Mouse (Mus musculus): ENCODE results near the gene Pithd1. TPM values are rescaled to one million over a fixed set of nuclear protein-coding genes. Genes with fewer than 3 reads are reported as not detected.
A peak's percentile ranks its signal among the peaks of the same experiment; 100 is the strongest.

The Pithd1 gene
- 52.6 and 52.7 TPM in 2 replicates for polyA plus RNA-seq (2015; fragmentation: Nextera tagmentation; extraction: Ambion mirVana)

- Histone ChIP-seq H3K36me3 (peaks cover 31% of the 10 kb centered on the region), H3K4me3 (replicated peaks) (peak within 1 kb of the TSS; percentile 97), H3K27me3 (no peaks in the 10 kb centered on the region), H3K9me3 (replicated peaks) (no peaks in the 10 kb centered on the region), H3K27ac (peak within 1 kb of the TSS; percentile 95), H3K4me1 (peaks cover 28% of the 10 kb centered on the region), H3K9ac (peak within 1 kb of the TSS; percentile 99), H3K4me2 (peak within 1 kb of the TSS; percentile 71)
- ATAC-seq (replicated peaks; ENCODE audit: low FRiP score): peak; percentile 91
- under 1% methylated on average over 81 of the region's 81 CpGs for WGBS
These were observed at the start of gene Pithd1 for GRCm38 (mm10) chr4:135986943-135987710. Pithd1 (minus strand) TSS chr4:135987264.

- WGBS: 80% methylated on average over 4 of the region's 4 CpGs
- Histone ChIP-seq H3K36me3 (no peaks in the 10 kb centered on the region), H3K4me2 (no peak overlapping the region), H3K9me3 (replicated peaks) (no peaks in the 10 kb centered on the region), H3K9ac (no peak overlapping the region), H3K4me3 (replicated peaks) (no peak overlapping the region), H3K27ac (no peak overlapping the region), H3K4me1 (peaks cover 12% of the 10 kb centered on the region), H3K27me3 (no peaks in the 10 kb centered on the region)
- ATAC-seq (replicated peaks; ENCODE audit: low FRiP score): no peak
These were observed 48.0 kb upstream of the Pithd1 start for GRCm38 (mm10) chr4:136035078-136035477.

- no peaks in the 10 kb centered on the region for H3K27me3 ChIP-seq
- H3K4me3 ChIP-seq (replicated peaks): no peak overlapping the region
- 80% methylated on average over 1 of the region's 1 CpGs for WGBS
- no peak for ATAC-seq (replicated peaks; ENCODE audit: low FRiP score)
- H3K27ac ChIP-seq: no peak overlapping the region
- H3K9ac ChIP-seq: no peak overlapping the region
- H3K4me2 ChIP-seq: no peak overlapping the region
- H3K9me3 ChIP-seq (replicated peaks): no peaks in the 10 kb centered on the region
- H3K4me1 ChIP-seq: peaks cover 19% of the 10 kb centered on the region
- H3K36me3 ChIP-seq: no peaks in the 10 kb centered on the region
These were observed 46.2 kb upstream of the Pithd1 start for GRCm38 (mm10) chr4:136033231-136033630.

DNA sequence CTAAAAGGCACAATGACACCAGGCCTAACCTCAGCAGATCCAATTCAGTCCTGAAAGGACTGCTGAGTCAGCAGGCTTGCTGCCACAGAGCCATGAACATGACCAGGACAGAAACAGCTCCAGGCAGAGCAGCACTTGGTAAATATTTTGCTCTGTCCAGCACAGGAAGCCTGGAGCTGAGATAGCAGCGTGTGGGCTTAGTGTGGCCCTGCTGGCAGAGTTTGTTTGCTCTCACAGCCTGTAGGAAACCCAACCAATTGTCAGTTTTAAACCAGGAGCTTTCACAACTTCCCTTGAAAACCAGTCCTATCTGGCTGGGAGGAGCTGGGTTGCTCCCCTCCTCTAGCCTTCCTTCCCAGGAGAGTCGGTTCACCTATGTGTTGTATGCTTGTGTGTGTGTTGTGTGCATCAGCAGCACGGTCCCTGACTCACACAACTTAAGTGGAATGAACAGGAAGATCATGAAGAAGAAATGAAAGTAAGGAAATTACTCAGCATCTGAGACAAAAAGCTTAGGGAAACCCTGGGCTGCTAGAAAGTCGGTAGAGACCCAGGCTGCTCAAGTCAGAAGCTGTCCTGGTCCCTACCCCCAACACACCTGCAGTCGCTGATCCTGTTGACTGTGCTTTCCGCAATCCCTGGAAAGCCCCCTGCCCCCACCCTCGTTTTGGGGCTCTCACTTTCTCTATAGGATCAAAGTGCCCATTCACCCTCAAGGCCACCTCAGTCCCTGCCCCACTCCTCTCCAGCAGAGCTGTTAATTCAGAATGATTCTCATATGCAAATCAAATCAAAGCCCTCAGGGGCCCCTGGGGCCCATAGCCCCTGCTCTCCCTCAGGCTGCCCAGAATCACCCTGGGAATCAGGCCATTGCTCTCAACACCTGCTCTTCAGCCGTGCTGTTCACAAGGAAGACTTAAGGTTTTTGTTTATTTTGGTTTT is 44.2 kb upstream of the Pithd1 start:
- Histone ChIP-seq H3K4me1 (peaks cover 33% of the 10 kb centered on the region), H3K4me2 (no peak overlapping the region), H3K4me3 (replicated peaks) (no peak overlapping the region), H3K9me3 (replicated peaks) (no peaks in the 10 kb centered on the region), H3K36me3 (no peaks in the 10 kb centered on the region), H3K27ac (peak overlapping the region; percentile 45), H3K9ac (no peak overlapping the region), H3K27me3 (no peaks in the 10 kb centered on the region)
- no peak; the same call in 1 of the 2 replicates for ATAC-seq (replicated peaks; ENCODE audit: low FRiP score)
- 9% methylated on average over 8 of the region's 8 CpGs for WGBS

- Histone ChIP-seq H3K27ac (0 out of 2 replicates have a peak overlapping the region, but pooled peaks have one; percentile 48), H3K27me3 (no peaks in the 10 kb centered on the region), H3K9me3 (replicated peaks) (no peaks in the 10 kb centered on the region), H3K36me3 (no peaks in the 10 kb centered on the region), H3K4me3 (replicated peaks) (no peak overlapping the region), H3K4me1 (peaks cover 33% of the 10 kb centered on the region), H3K9ac (no peak overlapping the region), H3K4me2 (no peak overlapping the region)
- WGBS: 66% methylated on average over 5 of the region's 5 CpGs
- no peak for ATAC-seq (replicated peaks; ENCODE audit: low FRiP score)
These were observed 41.6 kb upstream of the Pithd1 start for GRCm38 (mm10) chr4:136028689-136029088.

DNA sequence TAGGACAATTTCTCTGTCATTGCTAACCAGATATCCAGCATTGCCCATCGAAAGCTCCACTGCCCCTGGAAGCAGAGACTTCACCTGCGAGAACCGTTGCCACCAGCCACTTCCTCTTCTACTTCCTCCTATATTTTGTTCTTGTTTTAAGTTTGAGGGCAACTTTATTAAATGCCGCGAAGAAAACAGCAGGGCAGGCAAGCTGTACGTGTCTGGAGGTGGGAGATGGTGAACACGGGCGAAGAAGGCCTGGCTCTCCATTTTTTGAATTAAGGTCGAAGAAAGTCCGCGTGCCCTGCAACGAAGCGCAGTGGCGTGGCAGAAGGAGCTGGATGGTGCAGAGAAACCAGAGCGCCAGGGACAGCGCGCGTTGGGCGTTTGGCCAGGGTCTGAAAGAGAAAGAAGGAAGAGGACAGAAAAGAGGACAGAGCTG is 41.1 kb upstream of the Pithd1 start:
- no peak for ATAC-seq (replicated peaks; ENCODE audit: low FRiP score)
- Histone ChIP-seq H3K4me1 (peaks cover 33% of the 10 kb centered on the region), H3K4me2 (no peak overlapping the region), H3K9me3 (replicated peaks) (no peaks in the 10 kb centered on the region), H3K36me3 (no peaks in the 10 kb centered on the region), H3K27ac (peak overlapping the region; percentile 48), H3K27me3 (no peaks in the 10 kb centered on the region), H3K9ac (no peak overlapping the region), H3K4me3 (replicated peaks) (no peak overlapping the region)
- 83% methylated on average over 19 of the region's 19 CpGs for WGBS

DNA sequence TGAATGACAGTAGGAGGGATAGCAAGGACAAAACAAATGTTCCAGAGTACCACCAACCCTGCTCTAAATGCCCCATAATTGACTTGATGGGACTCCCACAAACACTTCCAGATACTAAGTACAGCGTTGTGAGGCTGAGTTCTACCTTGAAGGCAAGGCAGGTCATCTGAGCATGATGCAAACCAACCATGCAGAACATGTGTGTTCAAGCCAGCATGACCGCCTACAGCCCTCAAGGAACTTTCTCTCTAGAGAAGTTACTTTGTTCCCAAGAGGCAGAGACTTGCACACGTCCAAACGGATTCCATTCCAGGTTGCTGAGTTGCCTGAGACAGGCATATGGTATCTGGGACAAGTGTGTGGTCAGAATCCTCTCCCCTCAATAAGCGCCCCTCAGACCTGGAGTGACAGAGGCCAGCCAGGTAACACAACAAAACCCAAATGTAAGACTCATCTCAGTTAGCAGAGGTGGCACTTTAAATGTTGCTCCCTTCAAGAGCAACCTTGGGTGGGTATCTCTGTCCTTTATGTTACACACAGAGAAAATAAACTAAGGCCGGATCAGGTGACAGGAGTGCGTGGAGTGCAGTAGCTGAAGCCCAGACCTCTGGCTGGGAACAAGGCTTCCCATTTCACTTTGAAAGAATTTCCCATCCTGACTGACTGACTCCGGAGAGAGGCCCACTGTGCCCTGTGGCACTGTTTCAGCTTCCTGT is 40.5 kb upstream of the Pithd1 start:
- H3K4me2 ChIP-seq: no peak overlapping the region
- peaks cover 33% of the 10 kb centered on the region for H3K4me1 ChIP-seq
- H3K36me3 ChIP-seq: no peaks in the 10 kb centered on the region
- no peak overlapping the region for H3K9ac ChIP-seq
- no peaks in the 10 kb centered on the region for H3K9me3 ChIP-seq (replicated peaks)
- ATAC-seq (replicated peaks; ENCODE audit: low FRiP score): no peak
- H3K27ac ChIP-seq: peak overlapping the region; percentile 48
- H3K4me3 ChIP-seq (replicated peaks): no peak overlapping the region
- WGBS: 50% methylated on average over 8 of the region's 8 CpGs
- H3K27me3 ChIP-seq: no peaks in the 10 kb centered on the region

GRCm38 (mm10) chr4:136025350-136025749 is 38.3 kb upstream of the Pithd1 start:
- Histone ChIP-seq H3K27ac (no peak overlapping the region), H3K36me3 (no peaks in the 10 kb centered on the region), H3K4me1 (peaks cover 31% of the 10 kb centered on the region), H3K4me3 (replicated peaks) (no peak overlapping the region), H3K4me2 (no peak overlapping the region), H3K9ac (no peak overlapping the region), H3K9me3 (replicated peaks) (no peaks in the 10 kb centered on the region), H3K27me3 (no peaks in the 10 kb centered on the region)
- 79% methylated on average over 1 of the region's 1 CpGs for WGBS
- no peak for ATAC-seq (replicated peaks; ENCODE audit: low FRiP score)

DNA sequence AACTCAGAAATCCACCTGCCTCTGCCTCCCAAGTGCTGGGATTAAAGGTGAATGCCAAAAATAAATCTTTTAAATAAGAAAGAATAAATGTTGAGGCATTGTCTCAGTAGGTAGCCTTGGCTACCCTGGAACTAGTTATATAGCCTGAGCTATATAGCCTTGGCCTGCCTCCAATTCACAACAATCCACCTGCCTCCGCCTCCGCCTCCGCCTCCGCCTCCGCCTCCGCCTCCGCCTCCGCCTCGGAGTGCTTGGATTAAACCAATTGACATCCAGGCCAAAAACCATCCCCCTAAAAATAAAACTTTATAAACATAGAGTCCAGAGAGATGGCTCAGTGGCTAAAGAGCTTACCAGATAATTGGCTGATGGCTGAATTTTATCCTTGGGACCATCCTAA is 35.9 kb upstream of the Pithd1 start:
- H3K4me2 ChIP-seq: no peak overlapping the region
- no peak for ATAC-seq (replicated peaks; ENCODE audit: low FRiP score)
- no peak overlapping the region for H3K27ac ChIP-seq
- H3K36me3 ChIP-seq: no peaks in the 10 kb centered on the region
- 94% methylated on average over 9 of the region's 9 CpGs for WGBS
- H3K9ac ChIP-seq: no peak overlapping the region
- peaks cover 27% of the 10 kb centered on the region for H3K4me1 ChIP-seq
- H3K9me3 ChIP-seq (replicated peaks): no peaks in the 10 kb centered on the region
- no peaks in the 10 kb centered on the region for H3K27me3 ChIP-seq
- H3K4me3 ChIP-seq (replicated peaks): no peak overlapping the region

DNA sequence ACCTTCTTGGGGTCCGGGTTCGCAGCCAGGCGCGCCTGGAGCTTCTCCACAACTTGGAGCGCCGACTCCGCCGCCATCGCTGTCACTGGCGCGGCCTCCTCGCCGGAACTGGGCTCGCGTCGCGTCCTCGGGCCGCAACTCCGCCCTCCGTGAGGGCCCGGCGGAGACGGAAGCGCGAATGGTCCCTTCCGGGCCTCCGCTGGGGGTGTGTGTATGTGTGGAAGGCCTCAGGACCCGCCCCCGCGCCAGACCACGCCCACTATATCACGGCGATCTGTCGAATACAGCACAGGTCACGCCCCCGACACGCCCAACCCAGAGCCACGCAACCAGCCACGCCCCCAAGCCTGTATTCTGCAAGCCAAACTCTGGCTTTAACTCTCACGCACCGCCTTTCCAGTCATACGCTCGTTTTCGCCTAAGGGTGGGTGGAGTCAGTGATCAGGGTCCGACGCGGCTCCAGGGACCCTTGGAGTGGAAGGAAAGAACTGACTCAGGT is 34.5 kb upstream of the Pithd1 start, which contains the start of gene Eloa:
Eloa (minus strand) TSS at position 215 of the 499 bp plus-strand sequence.
- H3K27me3 ChIP-seq: no peaks in the 10 kb centered on the region
- H3K4me2 ChIP-seq: peak within 1 kb of the TSS; percentile 88
- H3K4me1 ChIP-seq: peaks cover 16% of the 10 kb centered on the region
- peak within 1 kb of the TSS; percentile 99 for H3K4me3 ChIP-seq (replicated peaks)
- 0 out of 2 replicates have a peak, but pooled peaks cover under 1% of the 10 kb centered on the region for H3K36me3 ChIP-seq
- ATAC-seq (replicated peaks; ENCODE audit: low FRiP score): peak; percentile 99
- no peaks in the 10 kb centered on the region for H3K9me3 ChIP-seq (replicated peaks)
- peak within 1 kb of the TSS; percentile 89 for H3K27ac ChIP-seq
- peak within 1 kb of the TSS; percentile 98 for H3K9ac ChIP-seq
- under 1% methylated on average over 48 of the region's 48 CpGs for WGBS

GRCm38 (mm10) chr4:136020743-136021548 is 33.9 kb upstream of the Pithd1 start:
- peak overlapping the region; percentile 98 for H3K9ac ChIP-seq
- under 1% methylated on average over 62 of the region's 62 CpGs for WGBS
- H3K36me3 ChIP-seq: 0 out of 2 replicates have a peak, but pooled peaks cover 4% of the 10 kb centered on the region
- peak overlapping the region; percentile 88 for H3K4me2 ChIP-seq
- H3K4me3 ChIP-seq (replicated peaks): peak overlapping the region; percentile 99
- peaks cover 16% of the 10 kb centered on the region for H3K4me1 ChIP-seq
- peak; percentile 77 for ATAC-seq (replicated peaks; ENCODE audit: low FRiP score)
- peak overlapping the region; percentile 89 for H3K27ac ChIP-seq
- no peaks in the 10 kb centered on the region for H3K27me3 ChIP-seq
- H3K9me3 ChIP-seq (replicated peaks): no peaks in the 10 kb centered on the region
